Mouse (Mus musculus): Measurements from ENCODE around the gene Itga7.

DNA sequence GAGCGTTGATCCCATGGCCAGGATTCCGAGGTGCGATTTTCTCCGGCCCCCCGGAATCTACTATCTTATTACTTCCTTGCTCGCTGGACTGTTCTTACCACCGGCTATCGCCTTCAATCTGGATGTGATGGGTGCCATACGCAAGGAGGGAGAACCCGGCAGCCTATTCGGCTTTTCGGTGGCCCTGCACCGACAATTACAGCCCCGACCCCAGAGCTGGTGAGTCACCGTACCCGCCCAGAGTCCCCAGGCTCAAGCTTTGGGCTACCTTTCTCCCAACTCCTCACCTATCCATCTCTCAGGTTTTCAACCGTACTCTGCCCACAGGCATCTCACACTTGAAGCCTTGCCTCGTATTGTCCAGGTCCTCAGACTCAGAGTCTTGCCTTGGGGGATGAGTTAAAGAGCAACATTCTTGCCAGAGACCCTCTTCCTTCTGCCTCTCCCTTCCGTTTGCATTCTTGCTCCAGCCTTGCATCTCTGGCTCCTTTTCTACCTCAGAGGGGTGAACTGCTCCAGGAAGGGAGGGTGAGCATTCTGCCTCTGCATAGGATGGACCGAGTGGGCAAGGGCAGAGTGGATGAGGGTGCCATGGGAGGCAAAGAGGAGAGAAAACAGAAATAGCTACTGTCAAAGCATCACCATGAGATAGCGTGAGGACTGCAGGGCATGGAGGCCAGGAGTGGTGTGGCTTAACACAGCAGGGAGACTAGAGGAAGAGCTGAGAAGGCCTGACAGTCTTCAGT is 531 bp downstream of the Itga7 start:
- TF ChIP-seq CTCF (IDR thresholded peaks at IDR 0.05; ENCODE audit: low read depth), result no peak
- no peak for TF ChIP-seq EP300 (optimal IDR thresholded peaks at IDR 0.05)
